13 mouse cellular contexts compared by ENCODE assay signal in genomic region chr6:5092795-5093194, GRCm38 (mm10).
DNase-seq lines count a peak whose midpoint lies in the region; ATAC-seq and TF ChIP-seq lines count a peak whose summit lies in the region.
"Had no signal": no experiment of that assay in that cellular context is flagged by ENCODE, and none has a peak within 500 bp of the region (broad histone marks: within the 10 kb centered on the region; RNA-seq: fewer than 3 reads in every experiment).

No protein-coding gene starts in this region.

- no peak overlapping the region for H3K4me3 ChIP-seq in heart, embryonic 12.5 days
- no peak overlapping the region for H3K4me3 ChIP-seq in left cerebral cortex, adult 2 months
- H3K4me3 ChIP-seq in bone marrow macrophage, adult 2 months (ENCODE audit: insufficient read depth, low read length), result no peak overlapping the region
- no peak overlapping the region for H3K4me3 ChIP-seq in limb, embryonic 15.5 days
- H3K4me3 ChIP-seq: hindbrain, embryonic 10.5 days had no signal

- no peaks in the 10 kb centered on the region for H3K9me3 ChIP-seq in heart, embryonic 12.5 days (replicated peaks)
- no peaks in the 10 kb centered on the region for H3K9me3 ChIP-seq in limb, embryonic 15.5 days
- H3K9me3 ChIP-seq: G1E; hindbrain, embryonic 10.5 days had no signal

- ATAC-seq in heart, embryonic 12.5 days (ENCODE audit: insufficient number of reproducible peaks, low FRiP score), result no peak
- no peak for ATAC-seq in limb, embryonic 15.5 days (ENCODE audit: insufficient number of reproducible peaks, low FRiP score, low TSS enrichment, low read depth)
- ATAC-seq: activated CD4-positive, CD25-positive, alpha-beta regulatory T cell, adult 4 months; intestine, postnatal 0 days had no signal

- 81% methylated on average over 4 of the region's 4 CpGs for WGBS in heart, embryonic 12.5 days
- 79% methylated on average over 4 of the region's 4 CpGs for WGBS in limb, embryonic 15.5 days

- no peaks in the 10 kb centered on the region for H3K27me3 ChIP-seq in heart, embryonic 12.5 days (replicated peaks)
- no peaks in the 10 kb centered on the region for H3K27me3 ChIP-seq in limb, embryonic 15.5 days

- no peak for DNase-seq in heart, adult 11 months
- DNase-seq in left cerebral cortex, adult 2 months (ENCODE audit: extremely low spot score in 1 of 2, low spot score in 2 of 2), result no peak
- DNase-seq in left cerebral cortex, adult 9 months (ENCODE audit: low spot score in 2 of 2), result no peak
- no peak for DNase-seq in thymus, postnatal 10 days (ENCODE audit: low spot score in 2 of 2)
- DNase-seq in adrenal gland, postnatal 10 days, result no peak
- DNase-seq: cerebellum, adult 9-11 months had no signal

- no peak overlapping the region for H3K4me2 ChIP-seq in heart, embryonic 12.5 days
- H3K4me2 ChIP-seq in limb, embryonic 15.5 days, result no peak overlapping the region

- H3K9ac ChIP-seq in heart, embryonic 12.5 days, result no peak overlapping the region
- no peak overlapping the region for H3K9ac ChIP-seq in limb, embryonic 15.5 days

- TF ChIP-seq POLR2A in bone marrow macrophage, adult 2 months (IDR thresholded peaks at IDR 0.05; ENCODE audit: borderline replicate concordance, low read depth, low read length), result no peak

- intact Hi-C loops in left cerebral cortex, adult 2 months (cut with DNase I), result no loop called here

- peak overlapping the region; percentile 65; the same call in 1 of the 2 replicates for H3K27ac ChIP-seq in heart, embryonic 12.5 days (ENCODE audit: poor library complexity, severe bottlenecking)
- peak overlapping the region; percentile 24; the same call in 1 of the 2 replicates for H3K27ac ChIP-seq in left cerebral cortex, adult 2 months
- H3K27ac ChIP-seq in bone marrow macrophage, adult 2 months (ENCODE audit: insufficient read depth, low read depth, low read length), result peak overlapping the region; percentile 97
- H3K27ac ChIP-seq in limb, embryonic 15.5 days, result 0 out of 2 replicates have a peak overlapping the region, but pooled peaks have one; percentile 8

- no peaks in the 10 kb centered on the region for H3K36me3 ChIP-seq in heart, embryonic 12.5 days
- H3K36me3 ChIP-seq in limb, embryonic 15.5 days, result no peaks in the 10 kb centered on the region
- H3K36me3 ChIP-seq: G1E; hindbrain, embryonic 10.5 days had no signal

- H3K4me1 ChIP-seq in heart, embryonic 12.5 days (replicated peaks), result peaks cover 8% of the 10 kb centered on the region
- peaks cover 28% of the 10 kb centered on the region for H3K4me1 ChIP-seq in bone marrow macrophage, adult 2 months (ENCODE audit: control insufficient read depth, insufficient read depth, low read length)
- peaks cover 10% of the 10 kb centered on the region for H3K4me1 ChIP-seq in limb, embryonic 15.5 days

- no peak for TF ChIP-seq CTCF in left cerebral cortex, adult 2 months (IDR thresholded peaks at IDR 0.05)
- TF ChIP-seq CTCF in bone marrow macrophage, adult 2 months (IDR thresholded peaks at IDR 0.05; ENCODE audit: low read depth, low read length), result no peak

Comparison
In these comparisons a context has a peak if more than half of its experiments do, and no peak if none do; other contexts are left out.
1. H3K27ac ChIP-seq: peak in every context shown above with its lines; median percentile 97 in bone marrow macrophage, adult 2 months; 65 in heart, embryonic 12.5 days; 24 in left cerebral cortex, adult 2 months; 8 in limb, embryonic 15.5 days.